Mouse (Mus musculus): ENCODE data around the gene Zfand2b. TPM values are rescaled to one million over a fixed set of nuclear protein-coding genes. Genes with fewer than 3 reads are reported as not detected.

The Zfand2b gene
- total RNA-seq, 2 experiments from 2014 or later = 23.6 to 24.1 TPM

DNA sequence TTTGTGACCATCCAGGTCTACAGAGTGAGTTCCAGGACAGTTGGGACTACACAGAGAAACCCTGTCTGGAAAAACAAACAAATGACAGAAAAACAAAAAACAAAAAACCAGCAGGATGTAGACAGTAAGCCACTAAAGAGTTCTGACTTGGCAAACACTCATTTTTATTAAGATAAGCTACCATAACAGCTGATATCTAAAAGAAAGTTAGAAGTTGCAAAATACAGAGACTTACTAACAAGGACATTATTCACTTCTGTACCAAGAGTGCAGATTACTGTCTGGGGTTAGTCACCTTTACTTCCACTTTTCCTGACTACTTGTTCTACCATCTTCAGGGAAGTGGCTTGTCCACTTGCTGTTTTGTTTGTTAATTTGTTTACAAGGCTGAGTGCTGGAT, 9.5 kb upstream of the Zfand2b start:
- DNase-seq (ENCODE audit: low spot score in 2 of 2) = no peak
- intact Hi-C loops (cut with DNase I) = no loop called here

DNA sequence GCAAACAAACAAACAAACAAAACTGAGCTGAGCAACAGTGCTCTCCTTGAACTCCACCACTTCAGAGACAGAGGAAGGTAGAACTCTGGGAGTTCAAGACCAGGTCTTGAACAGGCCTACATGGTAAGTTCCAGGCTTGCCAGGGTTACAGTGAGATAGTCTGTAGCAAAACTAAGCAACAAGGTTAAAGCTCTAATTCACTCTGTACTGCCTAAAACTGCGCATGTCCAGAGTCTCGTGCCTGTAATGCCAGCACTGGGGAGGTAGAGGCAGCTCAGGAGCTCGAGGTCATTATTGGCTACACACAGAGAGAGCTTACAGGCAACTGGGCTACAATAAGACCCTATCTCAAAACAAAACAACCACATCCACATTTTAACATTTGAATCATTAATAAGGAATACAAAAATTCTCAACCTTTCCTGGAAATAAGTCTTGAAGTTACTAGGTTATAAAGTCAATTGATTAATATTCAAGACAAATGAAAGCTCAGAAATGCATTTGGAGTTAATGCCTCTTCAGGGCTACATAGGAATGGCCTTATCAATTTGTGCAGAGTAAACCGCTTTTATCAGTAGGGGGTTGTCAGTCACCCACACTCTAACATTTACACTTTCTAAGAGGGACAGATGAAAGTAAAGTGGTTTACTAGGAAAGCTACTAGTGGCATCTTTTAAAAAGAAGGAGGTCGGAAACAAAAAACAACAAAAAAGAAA, 8.7 kb upstream of the Zfand2b start:
- no peak for DNase-seq (ENCODE audit: low spot score in 2 of 2)
- intact Hi-C loops (cut with DNase I) = no loop called here

DNA sequence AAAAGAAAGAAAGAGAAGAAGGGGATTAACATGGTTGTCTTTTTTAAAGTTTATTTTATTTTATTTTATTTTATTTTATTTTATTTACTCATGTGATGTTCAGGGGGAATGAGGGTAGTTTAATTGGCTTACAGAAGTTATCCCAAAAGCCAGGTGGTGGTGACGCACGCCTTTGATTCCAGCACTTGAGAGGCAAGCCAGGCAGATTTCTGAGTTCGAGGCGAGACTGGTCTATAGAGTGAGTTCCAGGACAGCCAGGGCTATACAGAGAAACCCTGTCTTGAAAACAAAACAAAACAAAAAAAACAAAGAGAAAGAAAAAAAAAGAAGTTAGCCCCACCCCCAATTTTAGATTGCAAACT, 8.2 kb upstream of the Zfand2b start:
- DNase-seq (ENCODE audit: low spot score in 2 of 2) = no peak
- intact Hi-C loops (cut with DNase I) = no loop called here

DNA sequence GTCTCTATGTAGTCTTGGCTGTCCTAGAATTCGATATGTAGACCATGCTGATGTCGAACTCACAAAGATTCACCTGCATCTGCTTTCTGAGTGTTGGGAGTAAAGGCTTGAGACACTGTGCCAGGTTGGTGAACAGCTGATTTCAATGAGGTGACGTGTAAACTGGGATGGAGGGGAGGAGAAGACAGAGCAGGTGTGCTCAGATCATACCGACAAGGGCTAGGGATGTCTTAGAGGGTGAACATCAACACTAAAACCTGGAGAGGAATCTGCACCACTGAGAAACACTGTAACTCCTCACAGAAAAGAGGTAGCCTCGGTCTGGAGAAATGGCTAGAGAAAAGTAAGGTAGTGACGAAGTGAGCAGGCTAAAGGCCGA, 364 bp upstream of the Zfand2b start:
- intact Hi-C loops (cut with DNase I) = loop anchor here (2.0 kb wide), 1 partner anchor 25 kb away; the partner anchor contains the start of genes Cnppd1 and Retreg2
- no peak for DNase-seq (ENCODE audit: low spot score in 2 of 2)

DNA sequence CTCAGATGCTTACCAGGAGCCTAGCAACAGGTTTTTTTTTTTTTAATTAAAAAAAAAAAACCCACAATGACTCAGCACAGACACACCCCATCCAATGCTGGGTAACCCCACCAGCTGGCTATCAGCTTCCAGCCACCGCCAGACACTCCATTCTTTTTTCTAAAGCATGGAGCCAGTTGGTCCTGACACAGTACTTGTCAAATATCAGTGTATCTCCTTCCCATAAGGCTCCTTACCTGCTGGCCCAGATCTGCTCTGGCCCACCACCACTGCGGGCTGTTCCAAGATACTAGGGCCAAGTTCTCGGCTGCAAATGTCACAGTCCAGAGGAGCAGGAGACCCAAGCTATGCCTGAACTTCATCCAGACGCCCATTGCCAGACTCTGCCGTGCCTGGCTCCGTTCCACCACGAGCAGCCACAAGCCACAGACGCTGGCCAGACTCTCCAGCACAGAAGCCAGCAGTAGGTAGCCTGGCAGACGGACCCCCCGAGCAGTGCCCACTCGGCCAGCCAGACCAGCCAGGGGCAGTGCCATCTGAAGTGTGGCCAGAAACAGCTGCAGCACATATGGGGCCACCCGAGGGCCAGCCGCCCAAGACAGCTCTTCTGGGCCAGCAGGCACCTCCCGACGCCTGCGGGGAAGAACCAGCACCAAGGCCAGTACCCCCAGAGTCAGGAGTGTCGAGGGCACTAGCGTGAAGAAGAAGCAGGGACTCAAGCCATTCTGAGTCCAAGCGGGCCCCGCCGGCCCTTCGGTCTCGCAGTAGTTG, 11.1 kb downstream of the Zfand2b start:
- intact Hi-C loops (cut with DNase I) = no loop called here
- DNase-seq (ENCODE audit: low spot score in 2 of 2) = peak; percentile 34 to 35

DNA sequence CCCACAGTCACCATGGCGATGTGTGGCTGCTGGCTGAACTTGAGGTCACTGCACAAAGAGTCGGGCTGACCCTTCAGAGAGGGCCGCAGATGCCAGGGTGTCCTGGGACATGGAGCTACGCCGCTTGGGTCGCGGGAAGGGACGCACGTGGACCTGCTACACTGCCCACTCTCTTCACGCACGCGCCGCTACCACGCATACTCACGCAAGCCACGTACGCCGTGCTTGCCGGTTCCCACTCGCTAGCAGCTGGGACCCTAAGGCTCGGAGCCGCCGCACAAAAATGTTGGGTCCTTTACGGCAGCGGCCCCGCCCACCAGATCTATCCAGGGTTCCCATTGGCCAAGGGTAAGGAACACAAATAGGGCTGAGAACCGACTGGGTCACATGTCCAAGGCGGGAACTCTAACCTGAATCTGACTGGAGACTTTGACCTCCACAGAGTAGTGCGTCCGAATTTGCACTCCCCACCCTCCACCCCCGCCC, 11.7 kb downstream of the Zfand2b start, which contains the start of gene Abcb6:
TSS of gene Abcb6 (minus strand) at position 288 of the 486 bp plus-strand sequence.
- peak; percentile 94 to 98 for DNase-seq (ENCODE audit: low spot score in 2 of 2)
- intact Hi-C loops (cut with DNase I) = no loop called here

DNA sequence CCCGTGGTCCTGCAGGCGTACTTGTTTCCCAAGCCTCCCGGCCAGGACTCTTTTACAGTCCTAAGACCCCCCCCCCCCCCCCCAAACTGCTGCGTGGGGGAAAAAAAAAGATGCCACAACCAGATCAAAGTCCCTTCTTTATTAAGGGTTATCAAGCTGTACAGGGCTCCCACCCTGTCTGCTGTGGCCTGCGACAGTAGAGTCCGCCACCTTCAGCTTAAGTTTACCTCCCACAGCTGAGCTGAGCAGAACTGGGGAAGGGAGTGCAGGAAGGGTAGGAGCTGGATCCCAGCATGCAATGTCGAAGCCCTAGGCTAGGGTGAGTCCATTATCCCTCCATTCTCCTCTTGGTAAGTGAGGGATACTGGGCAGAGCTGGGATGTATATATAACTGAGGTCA, 12.3 kb downstream of the Zfand2b start:
- intact Hi-C loops (cut with DNase I) = no loop called here
- no peak for DNase-seq (ENCODE audit: low spot score in 2 of 2)

DNA sequence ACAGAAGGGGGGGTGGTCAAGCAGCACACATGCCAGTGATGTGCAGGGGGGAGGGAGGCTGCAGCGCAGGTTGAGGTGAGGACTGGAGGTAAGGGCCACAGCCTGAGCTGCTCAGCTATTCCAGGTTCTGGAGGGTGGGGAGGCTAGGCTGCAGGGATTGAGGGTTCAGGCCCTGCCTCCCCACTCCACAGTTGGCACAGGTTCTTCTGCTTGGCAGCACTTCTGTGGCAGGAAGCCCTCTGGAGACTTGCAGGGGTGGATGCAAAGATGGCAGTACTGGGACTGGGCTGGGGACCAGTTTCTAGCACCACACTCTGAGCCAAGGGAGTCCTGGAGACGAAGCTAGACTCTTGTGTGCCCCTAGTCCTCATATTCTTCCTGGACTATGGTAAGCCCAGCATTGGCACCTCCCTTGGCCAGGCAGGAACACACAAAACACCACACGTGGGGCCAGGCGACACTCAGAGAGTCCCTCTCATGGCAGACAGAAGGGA, 13.0 kb downstream of the Zfand2b start:
- no peak for DNase-seq (ENCODE audit: low spot score in 2 of 2)
- intact Hi-C loops (cut with DNase I) = no loop called here

DNA sequence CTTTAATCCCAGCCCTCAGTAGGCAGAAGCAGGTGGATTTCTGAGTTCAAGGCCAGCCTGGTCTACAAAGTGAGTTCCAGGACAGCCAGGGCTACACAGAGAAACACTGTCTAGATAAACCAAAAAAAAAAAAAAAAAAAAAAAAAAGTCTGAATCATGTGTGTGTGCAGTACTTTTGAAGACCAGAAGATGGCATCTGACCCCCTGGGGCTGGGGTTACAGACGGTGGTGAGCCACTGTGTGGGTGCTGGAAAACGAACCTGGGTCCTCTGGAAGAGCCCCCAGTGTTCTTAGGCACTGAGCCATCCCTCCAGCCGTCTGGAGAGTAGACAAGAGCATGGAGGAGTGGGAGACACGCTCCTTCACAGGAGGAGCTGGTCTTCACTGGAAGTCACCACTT, 13.7 kb downstream of the Zfand2b start:
- DNase-seq (ENCODE audit: low spot score in 2 of 2) = no peak
- intact Hi-C loops (cut with DNase I) = no loop called here

DNA sequence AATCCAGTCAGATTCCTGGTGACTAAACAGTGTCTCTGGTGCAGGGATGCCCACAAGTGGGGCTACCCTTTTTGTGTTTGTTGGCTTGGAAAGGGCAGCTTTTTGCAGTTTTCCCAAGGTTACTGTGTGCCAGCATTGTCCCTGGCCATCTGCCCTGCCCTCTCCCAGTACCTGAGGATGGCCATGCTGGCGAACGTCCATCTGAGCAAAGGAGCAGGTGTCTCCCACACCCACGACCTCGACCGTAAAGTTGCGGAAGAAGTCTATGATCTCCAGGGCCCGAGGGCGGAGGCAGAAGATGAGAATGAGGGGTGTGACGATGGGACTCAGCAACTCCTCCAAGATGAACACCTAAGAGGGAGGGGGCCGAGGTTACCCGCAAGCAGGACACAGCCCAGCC, 17.0 kb downstream of the Zfand2b start:
- intact Hi-C loops (cut with DNase I) = no loop called here
- no peak for DNase-seq (ENCODE audit: low spot score in 2 of 2)

DNA sequence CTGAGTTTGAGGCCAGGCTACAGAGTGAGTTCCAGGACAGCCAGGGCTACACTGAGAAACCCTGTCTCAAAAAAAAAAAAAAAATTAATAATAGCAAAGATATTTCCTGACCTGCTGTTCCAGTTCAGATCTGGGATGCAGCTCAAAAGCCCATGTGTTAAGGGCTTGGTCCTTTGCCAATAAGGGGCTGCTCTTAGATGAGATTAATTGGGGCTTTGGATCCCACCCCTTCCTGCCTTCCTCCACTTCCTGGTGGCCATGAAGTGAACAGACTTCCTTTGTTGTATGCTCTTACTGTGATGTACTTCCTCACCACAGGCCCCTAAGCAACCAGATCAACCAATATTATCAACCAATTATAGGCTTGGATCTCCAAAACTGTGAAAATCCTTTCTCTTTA, 18.7 kb downstream of the Zfand2b start:
- intact Hi-C loops (cut with DNase I) = no loop called here

DNA sequence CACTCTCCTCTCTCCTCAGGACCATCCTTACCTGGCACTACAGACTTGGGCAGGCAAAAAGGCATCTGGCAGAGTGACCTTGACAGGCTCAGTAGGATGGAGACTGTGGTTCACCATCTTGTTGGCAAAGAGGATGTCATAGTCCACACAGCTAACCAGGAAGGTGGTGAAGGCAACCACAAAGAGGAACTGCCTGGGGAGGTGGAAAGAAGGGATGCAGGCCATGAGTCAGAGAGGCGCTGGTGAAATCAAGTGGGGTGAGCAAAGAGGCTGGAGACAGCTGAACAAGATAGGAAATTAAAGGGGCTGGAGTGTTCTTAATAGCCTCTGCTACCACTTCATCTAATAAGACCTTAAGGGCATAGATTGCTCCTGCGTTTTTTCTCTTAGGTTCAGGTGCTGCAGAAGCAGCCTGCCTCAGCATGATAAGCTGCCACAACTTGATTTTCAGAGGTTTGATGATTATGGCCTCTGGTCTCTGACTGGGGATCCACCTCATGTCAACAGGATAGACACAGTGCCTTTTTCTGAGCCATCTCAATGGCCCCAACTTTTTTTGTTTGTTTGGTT, 19.6 kb downstream of the Zfand2b start:
- DNase-seq (ENCODE audit: low spot score in 2 of 2) = no peak
- intact Hi-C loops (cut with DNase I) = no loop called here

More for the DNA sequence above, 18.7 kb downstream of the Zfand2b start:
- DNase-seq (ENCODE audit: low spot score in 2 of 2) = no peak

DNA sequence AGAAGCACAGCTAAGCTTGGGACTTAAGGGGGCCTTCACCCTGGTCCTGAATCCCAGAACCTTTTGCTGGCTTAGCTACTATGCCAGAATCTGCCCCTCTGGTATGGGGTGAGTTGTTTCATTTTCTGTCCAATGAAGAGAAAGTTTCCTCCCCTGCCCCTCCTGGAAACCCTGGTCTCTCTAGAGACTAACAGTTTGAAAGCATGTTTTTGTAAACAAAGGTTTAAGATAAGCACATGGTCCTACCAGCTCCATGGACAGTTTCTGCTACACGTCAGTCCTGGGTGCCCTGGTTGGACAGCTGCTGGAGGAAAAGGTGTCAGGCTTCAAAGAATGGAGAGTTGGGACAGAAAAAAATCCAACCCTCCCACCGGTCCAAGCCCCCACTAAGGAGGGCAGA, 22.1 kb downstream of the Zfand2b start:
- intact Hi-C loops (cut with DNase I) = no loop called here
- DNase-seq (ENCODE audit: low spot score in 2 of 2) = no peak

DNA sequence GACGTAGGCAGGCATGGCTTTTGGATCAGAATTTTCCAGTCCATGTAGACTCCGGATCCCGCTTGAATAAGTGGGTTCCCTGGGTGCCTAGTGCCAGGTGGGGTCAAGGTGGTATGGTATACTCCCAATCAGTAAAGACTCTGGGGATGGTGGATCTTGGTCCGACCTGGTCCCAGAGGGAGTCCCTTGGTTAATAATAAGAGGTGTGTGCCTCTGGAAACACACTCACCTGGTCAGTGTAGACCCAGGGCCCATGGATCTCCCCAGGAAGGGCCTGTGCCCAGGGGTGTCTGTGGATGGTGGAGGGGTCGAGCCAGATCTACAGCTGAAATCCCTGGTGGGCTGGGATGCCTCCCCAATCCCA, 22.8 kb downstream of the Zfand2b start:
- intact Hi-C loops (cut with DNase I) = no loop called here
- DNase-seq (ENCODE audit: low spot score in 2 of 2) = no peak

DNA sequence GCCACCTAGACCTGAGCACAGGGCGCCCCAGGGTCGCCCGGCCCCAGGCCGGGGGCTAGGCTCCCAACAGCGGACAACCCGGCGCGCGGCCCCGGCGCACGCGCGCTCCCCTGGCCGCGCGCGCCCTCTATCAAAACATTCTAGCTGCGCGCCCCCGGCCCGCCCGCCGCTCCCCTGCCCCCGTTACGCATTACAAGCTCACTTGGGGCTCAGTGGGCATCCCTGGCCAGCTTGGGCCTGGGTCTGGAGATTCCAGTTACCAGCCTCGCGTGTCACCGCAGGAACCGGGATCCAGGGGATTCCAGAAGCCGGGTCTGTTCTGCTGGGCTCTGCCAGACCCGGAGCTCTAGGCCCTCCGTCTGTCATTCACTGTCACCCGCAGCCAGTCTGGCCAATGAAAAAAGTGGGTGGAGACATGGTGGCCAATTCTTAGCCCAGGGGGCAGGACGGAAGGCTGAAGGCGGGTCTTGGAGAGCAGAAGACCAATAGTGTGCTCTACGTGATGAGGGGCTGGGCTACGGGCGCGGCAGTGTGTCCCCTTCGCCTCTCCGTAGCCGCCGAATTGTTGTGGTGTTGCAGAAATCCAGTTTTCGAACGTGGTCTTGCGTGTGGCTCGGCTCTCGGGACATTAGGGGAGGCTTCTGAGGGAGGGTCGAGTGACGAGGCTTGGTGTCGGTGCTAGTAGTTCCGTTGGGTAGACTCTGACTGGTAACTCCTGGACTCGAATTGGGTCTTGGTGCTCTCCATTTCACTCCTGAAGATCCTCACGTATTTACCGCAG, 23.4 kb downstream of the Zfand2b start, which contains the start of the genes Ankzf1 and Atg9a:
TSS of gene Ankzf1 (plus strand) at position 530 of the 781 bp plus-strand sequence.
TSS of gene Atg9a (minus strand) at position 575 of the 781 bp plus-strand sequence.
- peak; percentile 95 to 99 for DNase-seq (ENCODE audit: low spot score in 2 of 2)
- intact Hi-C loops (cut with DNase I) = loop anchor here (2.0 kb wide), 1 partner anchor 19 kb away; the partner anchor contains the start of genes Glb1l and Stk16

DNA sequence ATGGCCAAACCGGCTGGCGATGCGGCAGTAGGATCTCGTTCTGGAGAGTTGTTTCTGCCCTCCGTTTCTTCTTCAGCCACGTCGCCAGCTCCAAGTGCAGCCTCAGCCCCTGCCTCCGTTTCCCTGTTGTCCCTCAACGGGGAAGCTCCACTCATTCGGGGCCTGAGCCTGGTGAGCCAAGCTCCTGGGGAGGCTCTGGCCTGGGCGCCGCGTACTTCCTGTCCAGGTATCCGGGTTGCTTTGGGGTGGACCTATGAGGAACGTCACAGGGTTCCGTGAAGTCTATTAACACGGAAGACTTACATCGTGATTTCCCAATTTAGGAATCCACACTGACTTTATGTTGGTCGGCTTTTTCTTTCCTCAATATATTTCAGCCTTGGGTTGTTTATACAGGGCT, 24.0 kb downstream of the Zfand2b start:
- intact Hi-C loops (cut with DNase I) = loop anchor here (2.0 kb wide), 1 partner anchor 18 kb away; the partner anchor contains the start of genes Glb1l and Stk16
- DNase-seq (ENCODE audit: low spot score in 2 of 2) = peak; percentile 36 to 56

DNA sequence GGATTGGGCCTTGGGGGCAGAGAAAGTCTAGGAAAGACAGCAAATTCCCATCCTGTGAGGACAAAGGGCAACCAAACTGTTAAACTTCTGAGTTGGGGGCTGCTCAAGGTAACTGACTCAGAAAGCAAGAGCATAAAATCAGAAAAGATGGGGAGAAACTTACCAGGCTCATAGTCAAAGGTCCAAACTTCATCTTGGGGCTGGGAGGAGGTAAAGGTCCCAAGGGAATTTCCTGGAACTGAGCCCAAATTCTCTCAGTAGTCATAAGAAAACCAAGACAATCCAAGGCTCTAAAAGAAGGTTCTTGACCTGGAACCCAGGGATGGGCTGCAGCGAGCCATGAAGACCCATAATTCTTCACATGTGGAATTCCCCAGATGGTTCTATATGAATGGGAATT, 32.8 kb downstream of the Zfand2b start:
- DNase-seq (ENCODE audit: low spot score in 2 of 2) = no peak
- intact Hi-C loops (cut with DNase I) = no loop called here

DNA sequence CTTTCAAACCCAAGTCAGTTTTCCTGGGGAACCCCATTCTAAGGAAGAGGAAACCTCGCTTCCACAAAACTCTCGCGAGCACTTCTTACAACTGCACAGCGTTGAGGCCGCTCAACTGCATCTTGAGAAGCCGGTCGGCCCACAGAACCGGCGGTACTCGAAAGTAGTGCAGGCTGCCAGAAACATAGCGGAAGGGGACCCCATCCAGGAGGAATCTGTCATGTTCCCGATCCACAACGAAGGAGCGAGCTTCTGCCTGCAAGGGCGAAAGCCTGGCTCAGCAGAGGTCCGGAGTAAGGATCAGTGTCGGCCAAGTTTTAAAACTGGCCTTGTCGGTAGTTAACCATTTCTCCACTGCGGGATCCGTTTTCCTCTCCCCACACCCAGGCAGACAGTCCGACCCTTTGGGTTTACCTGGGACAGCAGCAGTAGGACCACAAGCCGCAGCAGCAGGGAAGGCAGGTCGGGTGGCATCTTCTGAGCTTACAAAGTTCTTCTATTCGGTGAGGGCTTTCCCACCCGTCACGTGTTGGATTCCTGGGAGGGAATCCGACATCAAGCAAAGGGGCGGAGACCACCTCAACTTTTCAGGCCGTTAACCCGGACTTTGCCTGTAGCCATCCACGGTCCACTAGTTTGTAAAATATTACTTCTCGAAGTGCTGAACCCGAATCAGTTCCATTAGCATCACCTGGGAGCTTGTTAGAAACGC, 40.7 kb downstream of the Zfand2b start:
- intact Hi-C loops (cut with DNase I) = no loop called here
- no peak for DNase-seq (ENCODE audit: low spot score in 2 of 2)

Data from left cerebral cortex, postnatal 25 days (tissue).